Comparison of ENCODE assay signal across 23 mouse cellular contexts in genomic region chr7:136920976-136921755, GRCm38 (mm10).
"Had no signal": no experiment of that assay in that cellular context is flagged by ENCODE, and none has a peak within 500 bp of the region (broad histone marks: within the 10 kb centered on the region; RNA-seq: fewer than 3 reads in every experiment).

No protein-coding gene starts in this region.

- H3K9me3 ChIP-seq: limb, embryonic 13.5 days; midbrain, embryonic 12.5 days; midbrain, embryonic 15.5 days; neural tube, embryonic 12.5 days; neural tube, embryonic 15.5 days had no signal

- H3K4me2 ChIP-seq: limb, embryonic 13.5 days; liver, embryonic 11.5 days; lung, embryonic 14.5 days; midbrain, embryonic 12.5 days; midbrain, embryonic 15.5 days; neural tube, embryonic 12.5 days; neural tube, embryonic 15.5 days had no signal

- H3K27ac ChIP-seq: kidney, postnatal 0 days; layer of hippocampus, adult 2 months; limb, embryonic 13.5 days; liver, embryonic 14.5 days; macrophage; midbrain, embryonic 12.5 days; midbrain, embryonic 15.5 days; neural tube, embryonic 12.5 days; neural tube, embryonic 15.5 days had no signal

- H3K36me3 ChIP-seq: limb, embryonic 13.5 days; midbrain, embryonic 12.5 days; midbrain, embryonic 15.5 days; neural tube, embryonic 12.5 days; neural tube, embryonic 15.5 days had no signal

- H3K27me3 ChIP-seq: limb, embryonic 13.5 days; midbrain, embryonic 12.5 days; midbrain, embryonic 15.5 days; neural tube, embryonic 12.5 days; neural tube, embryonic 15.5 days had no signal

- H3K4me3 ChIP-seq: layer of hippocampus, adult 2 months; limb, embryonic 13.5 days; midbrain, embryonic 12.5 days; midbrain, embryonic 15.5 days; neural tube, embryonic 12.5 days; neural tube, embryonic 15.5 days had no signal

- DNase-seq: kidney, adult 2 months; kidney, postnatal 25 days; layer of hippocampus, adult 9-11 months; liver, postnatal 0 days; lung, embryonic 14.5 days; right cerebral cortex, adult 18-20 months; right cerebral cortex, postnatal 14 days; right cerebral cortex, postnatal 4 days; thymus, adult 2 months; thymus, postnatal 14 days; thymus, postnatal 4 days had no signal

- H3K9ac ChIP-seq: limb, embryonic 13.5 days; liver, embryonic 14.5 days; liver, postnatal 0 days; lung, embryonic 14.5 days; midbrain, embryonic 12.5 days; midbrain, embryonic 15.5 days; neural tube, embryonic 12.5 days; neural tube, embryonic 15.5 days had no signal

- ATAC-seq: intestine, postnatal 0 days; liver, postnatal 0 days; lung, postnatal 0 days; midbrain, embryonic 15.5 days had no signal
